Mouse (Mus musculus) MEL (cell line): ENCODE results near the gene Ccl17.

ENCODE experiments used
- E2F4 ChIP-seq: IDR thresholded peaks from 2 replicates; pipeline ENCODE4 v1.6.1; 2011; ENCODE audit warnings: low read depth, low read length, improper control_type of control experiment, borderline replicate concordance
- MXI1 ChIP-seq: IDR thresholded peaks from 2 replicates; pipeline ENCODE4 v1.6.1; 2011; ENCODE audit warnings: mild to moderate bottlenecking, low read depth, low read length, improper control_type of control experiment
- TAL1 ChIP-seq: IDR thresholded peaks from 2 replicates; pipeline ENCODE4 v1.6.1; 2012; ENCODE audit warnings: mild to moderate bottlenecking, inconsistent platforms, low read length, moderate library complexity, mixed read lengths
- ZKSCAN1 ChIP-seq: IDR thresholded peaks from 2 replicates; pipeline ENCODE4 v1.6.1; 2012; ENCODE audit warnings: low read depth, mild to moderate bottlenecking, inconsistent platforms, low read length, improper control_type of control experiment, moderate library complexity
- ZMIZ1 ChIP-seq: IDR thresholded peaks from 2 replicates; pipeline ENCODE4 v1.6.1; 2012; ENCODE audit warnings: low read depth, mild to moderate bottlenecking, inconsistent platforms, low read length, improper control_type of control experiment, moderate library complexity

GRCm38 (mm10) chr8:94778895-94779533, 31.2 kb upstream of the Ccl17 start:
- no peak for TF ChIP-seq ZMIZ1
- TF ChIP-seq E2F4 = no peak
- TF ChIP-seq MXI1 = no peak
- TF ChIP-seq TAL1 = no peak
- TF ChIP-seq ZKSCAN1 = no peak
